ENCODE assay signal across 8 mouse cellular contexts in the genomic region with DNA sequence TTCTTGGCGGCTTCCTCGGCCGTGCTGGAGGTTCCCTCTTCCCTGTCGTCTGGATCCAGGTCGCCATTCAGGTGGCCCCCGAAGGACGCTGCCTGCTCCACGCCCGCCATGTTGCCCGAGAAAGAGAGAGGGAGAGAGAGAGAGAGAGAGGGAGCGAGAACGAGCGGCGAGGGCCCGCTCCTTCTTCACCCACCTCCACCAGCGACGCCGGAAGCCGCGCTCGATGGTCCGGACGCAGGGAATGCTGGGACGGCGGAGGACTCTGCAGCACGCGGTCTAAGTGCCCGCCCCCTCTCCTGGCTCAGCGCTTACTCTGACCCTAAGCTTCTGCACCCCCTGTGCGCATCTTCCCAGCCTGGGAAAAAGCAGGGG. TPM values are rescaled to one million over a fixed set of nuclear protein-coding genes. Genes with fewer than 3 reads are reported as not detected.
DNase-seq lines count a peak whose midpoint lies in the region; ATAC-seq and TF ChIP-seq lines count a peak whose summit lies in the region.

No protein-coding gene starts in this region.

- no peaks in the 10 kb centered on the region for H3K27me3 ChIP-seq in erythroblast, embryonic 14.5 days (ENCODE audit: control insufficient read depth)
- no peaks in the 10 kb centered on the region for H3K27me3 ChIP-seq in heart, embryonic 12.5 days (replicated peaks)
- no peaks in the 10 kb centered on the region for H3K27me3 ChIP-seq in kidney, postnatal 0 days (ENCODE audit: insufficient read depth, low read length)
- H3K27me3 ChIP-seq in liver, adult 2 months (ENCODE audit: control insufficient read depth, insufficient read depth, low read length), result no peaks in the 10 kb centered on the region

- peak; percentile 59; the same call in 1 of the 2 replicates for TF ChIP-seq POLR2A in liver, adult 2 months (IDR thresholded peaks at IDR 0.05; ENCODE audit: extremely low read depth, insufficient read depth, low read length)

- peak overlapping the region; percentile 87 for H3K9ac ChIP-seq in heart, embryonic 12.5 days
- H3K9ac ChIP-seq in kidney, postnatal 0 days (ENCODE audit: low read depth, low read length), result peak overlapping the region; percentile 81
- H3K9ac ChIP-seq in liver, adult 2 months (ENCODE audit: low read depth, low read length), result peak overlapping the region; percentile 87

- TF ChIP-seq CTCF in kidney, postnatal 0 days (IDR thresholded peaks at IDR 0.05; ENCODE audit: low read depth), result no peak
- TF ChIP-seq CTCF in liver, adult 2 months (IDR thresholded peaks at IDR 0.05; ENCODE audit: low read depth, low read length), result no peak

- peak overlapping the region; percentile 96 for H3K4me2 ChIP-seq in heart, embryonic 12.5 days
- peak overlapping the region; percentile 75 for H3K4me2 ChIP-seq in kidney, postnatal 0 days (ENCODE audit: low read length)

- peak overlapping the region; percentile 90 for H3K4me3 ChIP-seq in erythroblast, embryonic 14.5 days (replicated peaks)
- H3K4me3 ChIP-seq in heart, embryonic 12.5 days, result peak overlapping the region; percentile 69
- H3K4me3 ChIP-seq in kidney, postnatal 0 days (replicated peaks; ENCODE audit: low read depth, low read length), result peak overlapping the region; percentile 82
- H3K4me3 ChIP-seq in liver, adult 2 months (ENCODE audit: insufficient read depth, low read depth, low read length), result peak overlapping the region; percentile 78

- peaks cover 29% of the 10 kb centered on the region; the same call in 1 of the 2 replicates for H3K79me2 ChIP-seq in liver, adult 2 months (ENCODE audit: control insufficient read depth, insufficient read depth, low read length)

- ATAC-seq in heart, embryonic 12.5 days (ENCODE audit: insufficient number of reproducible peaks, low FRiP score), result peak; percentile 95
- peak; percentile 97 for ATAC-seq in kidney, postnatal 0 days (replicated peaks; ENCODE audit: low FRiP score, low read depth)
- peak; percentile 85 for ATAC-seq in monocyte, adult 5-6 weeks (replicated peaks; ENCODE audit: insufficient number of reproducible peaks, low FRiP score, low TSS enrichment, poor library complexity, severe bottlenecking)

- peak overlapping the region; percentile 93 for H3K27ac ChIP-seq in heart, embryonic 12.5 days (ENCODE audit: poor library complexity, severe bottlenecking)
- peak overlapping the region; percentile 94 for H3K27ac ChIP-seq in kidney, postnatal 0 days
- peak overlapping the region; percentile 81 for H3K27ac ChIP-seq in liver, adult 2 months (replicated peaks; ENCODE audit: insufficient read depth, low read depth, low read length)

- peaks cover 83% of the 10 kb centered on the region for H3K4me1 ChIP-seq in erythroblast, embryonic 14.5 days (ENCODE audit: control insufficient read depth)
- H3K4me1 ChIP-seq in heart, embryonic 12.5 days (replicated peaks), result peaks cover 7% of the 10 kb centered on the region
- H3K4me1 ChIP-seq in kidney, postnatal 0 days (replicated peaks; ENCODE audit: insufficient read depth, low read length), result 0 out of 2 replicates have a peak, but pooled peaks cover 4% of the 10 kb centered on the region
- H3K4me1 ChIP-seq in liver, adult 2 months (ENCODE audit: control insufficient read depth, insufficient read depth, low read length), result peaks cover 1% of the 10 kb centered on the region; the same call in 1 of the 2 replicates

- DNase-seq in CD4-positive, CD25-positive, alpha-beta regulatory T cell, adult 2 months (ENCODE audit: low read depth, low spot score), result peak; percentile 88
- peak; percentile 85 for DNase-seq in brain, embryonic 18.5 days (ENCODE audit: low read depth, low spot score)
- DNase-seq in kidney, postnatal 0 days (ENCODE audit: low spot score), result peak; percentile 96
- DNase-seq in liver, adult 2 months (ENCODE audit: extremely low read depth, low read depth, low spot score), result peak; percentile 76
- peak; percentile 87 to 92 for DNase-seq in spleen, postnatal 4 days (ENCODE audit: low spot score in 2 of 2)

- H3K36me3 ChIP-seq in erythroblast, embryonic 14.5 days (ENCODE audit: control insufficient read depth), result peaks cover 48% of the 10 kb centered on the region
- peaks cover 24% of the 10 kb centered on the region for H3K36me3 ChIP-seq in heart, embryonic 12.5 days
- H3K36me3 ChIP-seq in kidney, postnatal 0 days (ENCODE audit: insufficient read depth, low read length), result peaks cover 5% of the 10 kb centered on the region; the same call in 1 of the 2 replicates
- H3K36me3 ChIP-seq in liver, adult 2 months (ENCODE audit: control insufficient read depth, insufficient read depth, low read length), result peaks cover 10% of the 10 kb centered on the region

- H3K9me3 ChIP-seq in erythroblast, embryonic 14.5 days (ENCODE audit: control insufficient read depth, low read length), result no peaks in the 10 kb centered on the region
- no peaks in the 10 kb centered on the region; the same call in 1 of the 2 replicates for H3K9me3 ChIP-seq in heart, embryonic 12.5 days (replicated peaks)
- no peaks in the 10 kb centered on the region for H3K9me3 ChIP-seq in kidney, postnatal 0 days (replicated peaks; ENCODE audit: low read length)

- WGBS in heart, embryonic 12.5 days, result 0% methylated on average over 23 of the region's 30 CpGs
- WGBS in kidney, postnatal 0 days, result 0% methylated on average over 24 of the region's 30 CpGs
- 0% methylated on average over 24 of the region's 30 CpGs for WGBS in liver, adult 2 months

RNA-seq across cellular contexts. Expression of gene Metap2, which starts 7.3 kb away (rescaled TPM):
- 117 and 146 TPM in 2 replicates for polyA plus RNA-seq in erythroblast, embryonic 14.5 days (2012)
- polyA plus RNA-seq in heart, embryonic 12.5 days (2016; fragmentation: Nextera tagmentation; extraction: Ambion mirVana), result 182 and 186 TPM in 2 replicates
- polyA plus RNA-seq in kidney, postnatal 0 days (2015; fragmentation: Nextera tagmentation; extraction: Ambion mirVana), result 187 and 188 TPM in 2 replicates
- 32.8 and 42.6 TPM in 2 replicates for total RNA-seq in liver, adult 2 months (2014; rRNA removed)
- 15.4 and 20.3 TPM in 2 replicates for polyA plus RNA-seq in liver, adult 2 months (2012; rRNA removed)
- total RNA-seq in monocyte, adult 5-6 weeks (2017), result 120 to 140 TPM (median 133 TPM) in 3 replicates

RNA-seq across cellular contexts. Expression of gene Usp44, which starts 58.2 kb away (rescaled TPM):
- not detected in 2 replicates for polyA plus RNA-seq in erythroblast, embryonic 14.5 days (2012)
- 0.49 and 0.50 TPM in 2 replicates for polyA plus RNA-seq in heart, embryonic 12.5 days (2016; fragmentation: Nextera tagmentation; extraction: Ambion mirVana)
- polyA plus RNA-seq in kidney, postnatal 0 days (2015; fragmentation: Nextera tagmentation; extraction: Ambion mirVana), result 0.18 and 0.34 TPM in 2 replicates
- total RNA-seq in liver, adult 2 months (2014; rRNA removed), result not detected in 2 replicates
- not detected in 2 replicates for polyA plus RNA-seq in liver, adult 2 months (2012; rRNA removed)
- total RNA-seq in monocyte, adult 5-6 weeks (2017), result 0.29 TPM in 1 of 3 replicates, not detected in the others

Comparison
In these comparisons a context has a peak if more than half of its experiments do, and no peak if none do; other contexts are left out.
1. Peak in every context shown above with its lines: DNase-seq, ATAC-seq, H3K4me3 ChIP-seq and H3K27ac ChIP-seq.